Mouse (Mus musculus) kidney, adult 11 months (tissue): ENCODE results near the gene Sptlc2.

Source experiments
- DNase-seq: peaks from one replicate; pipeline ENCODE4 v3.0.0; 2022

Sptlc2 gene

DNA sequence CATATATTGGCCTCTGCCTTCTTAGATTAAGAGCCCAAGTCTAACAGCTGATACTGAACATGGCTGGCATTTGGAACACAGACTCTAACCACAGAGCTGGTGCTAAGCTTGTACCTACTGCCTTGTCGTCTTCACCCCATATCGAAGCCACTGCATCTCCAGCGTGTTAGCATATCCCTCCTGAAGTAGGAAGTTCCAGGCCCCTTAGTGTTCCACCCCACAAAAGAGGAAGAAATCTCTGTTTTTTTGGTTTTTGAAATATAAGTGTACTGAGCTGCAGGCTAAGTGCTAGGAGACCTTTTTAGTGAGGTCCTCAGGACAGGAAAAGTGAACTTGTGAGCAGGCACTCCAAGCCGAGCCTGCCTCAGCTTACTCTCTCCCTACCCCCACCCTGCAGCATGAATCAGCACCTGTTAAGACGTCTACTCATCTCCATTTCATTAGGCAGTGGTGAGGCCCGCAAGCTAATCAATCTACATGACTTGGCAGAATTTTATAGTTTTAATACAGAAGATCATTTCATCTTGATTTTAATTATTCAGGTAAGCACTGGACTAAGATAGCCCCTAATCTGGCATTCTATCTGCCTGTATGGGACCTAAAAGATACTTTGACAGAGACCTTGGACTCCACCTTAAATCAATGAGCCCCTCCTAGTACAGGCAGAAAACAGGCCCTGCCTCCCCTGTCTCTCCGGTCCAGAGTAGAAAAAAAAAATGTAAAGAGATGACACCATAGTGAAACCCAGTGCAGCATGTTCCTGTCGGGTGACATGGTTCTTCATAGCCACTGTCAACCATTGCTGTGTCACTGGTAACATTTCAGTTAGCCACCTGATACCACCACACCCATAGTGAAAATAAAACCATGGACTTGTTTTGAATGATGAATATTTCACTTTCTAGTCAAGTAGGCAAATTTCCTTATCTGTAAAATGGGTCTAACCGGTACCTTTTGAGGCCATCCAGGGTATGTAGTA, 113.0 kb downstream of the Sptlc2 start:
- DNase-seq = no peak

DNA sequence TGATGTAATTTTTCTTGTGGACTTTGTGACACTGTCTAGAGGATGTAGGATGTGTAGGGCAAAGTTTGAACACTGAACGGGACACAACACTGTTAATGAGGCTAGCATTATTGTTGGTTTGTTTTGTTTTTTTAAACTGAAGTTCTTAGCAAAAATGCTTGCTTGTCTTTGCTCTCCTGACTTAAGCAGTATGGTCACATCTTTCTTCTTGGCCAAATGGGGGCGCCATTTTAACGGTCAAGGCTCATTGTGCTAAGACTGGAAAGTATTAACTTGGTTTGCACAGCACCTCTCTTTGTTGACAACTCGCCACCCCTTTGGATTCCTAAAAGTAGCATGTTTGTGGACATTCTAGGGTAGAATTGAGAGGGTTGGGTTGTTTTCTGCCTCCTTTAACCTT, 120.5 kb downstream of the Sptlc2 start:
- DNase-seq = no peak

DNA sequence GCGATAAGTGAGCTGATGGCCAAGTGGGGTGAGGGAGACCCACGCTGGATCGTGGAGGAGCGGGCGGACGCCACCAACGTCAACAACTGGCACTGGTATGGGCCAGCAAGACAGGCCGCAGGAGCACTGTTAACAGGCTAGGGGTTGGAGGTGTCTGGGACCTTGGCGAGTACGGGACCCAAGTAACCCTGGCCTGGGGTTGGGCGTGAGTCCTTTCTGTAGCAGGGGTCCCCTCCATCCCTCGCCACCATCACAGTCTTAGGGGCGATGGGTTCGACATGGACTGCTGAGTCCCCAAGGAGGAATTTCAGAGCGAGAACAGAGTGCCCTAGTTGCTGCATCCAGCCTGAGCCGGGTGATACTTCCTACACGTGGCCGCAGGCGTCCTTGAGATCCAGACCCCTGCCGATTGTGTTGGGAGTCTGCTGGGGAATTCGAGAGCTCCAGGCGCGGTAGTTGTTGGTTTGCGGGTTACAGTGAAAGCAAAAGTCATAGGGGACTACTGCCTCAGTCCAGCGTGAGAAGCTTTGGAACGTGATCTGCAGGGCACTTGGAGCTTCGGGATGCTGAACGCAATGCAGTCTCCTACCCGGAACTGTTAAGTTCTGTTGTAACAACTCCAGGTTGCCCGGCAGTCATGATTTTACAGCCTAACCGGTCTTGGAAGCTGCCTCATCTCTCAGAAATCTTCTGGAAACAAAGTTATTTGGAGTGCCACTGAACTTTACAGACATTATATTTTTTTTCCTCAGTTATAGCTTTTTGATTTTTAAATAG, 121.1 kb downstream of the Sptlc2 start:
- no peak for DNase-seq

DNA sequence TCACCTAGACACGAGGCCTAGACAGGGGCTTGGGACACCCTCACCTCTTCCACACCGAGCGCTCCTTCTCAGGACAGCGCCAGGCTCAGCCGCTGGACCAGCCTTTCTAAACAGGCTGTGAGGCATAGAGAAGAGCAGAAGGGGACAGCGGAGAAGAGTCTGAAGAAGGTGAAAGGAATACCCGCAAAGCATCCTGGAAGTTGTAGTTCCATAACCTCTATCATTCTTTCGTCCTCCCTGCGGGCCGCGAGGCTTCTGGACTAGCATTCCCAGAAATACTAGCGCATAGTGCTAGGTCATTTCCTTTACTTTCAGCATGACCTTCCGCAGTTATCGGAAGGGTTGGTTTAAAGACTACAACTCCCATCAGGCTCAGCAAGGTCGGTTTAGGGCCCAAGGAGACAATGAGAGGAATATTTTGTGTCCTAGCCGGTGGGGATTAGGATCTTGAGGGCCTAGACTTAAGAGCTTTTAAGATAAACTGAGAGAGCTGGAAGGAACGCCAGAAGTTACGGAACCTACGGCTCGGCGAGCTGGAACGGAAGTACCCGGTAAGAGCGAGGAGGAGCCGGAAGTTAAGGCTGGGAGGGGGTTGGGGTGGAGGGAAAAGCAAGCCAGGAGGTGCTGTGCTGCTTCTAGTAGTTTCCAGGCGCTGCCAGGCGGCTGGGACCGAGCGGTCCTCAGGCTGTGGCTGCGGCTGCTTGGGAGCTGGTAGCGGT, 121.9 kb downstream of the Sptlc2 start, which contains the start of the genes Vipas39 and Ahsa1:
Gene Vipas39 (minus strand): TSS at position 149 of the 719 bp plus-strand sequence.
Gene Ahsa1 (plus strand): TSS at position 372 of the 719 bp plus-strand sequence.
- DNase-seq = peak; percentile 96

DNA sequence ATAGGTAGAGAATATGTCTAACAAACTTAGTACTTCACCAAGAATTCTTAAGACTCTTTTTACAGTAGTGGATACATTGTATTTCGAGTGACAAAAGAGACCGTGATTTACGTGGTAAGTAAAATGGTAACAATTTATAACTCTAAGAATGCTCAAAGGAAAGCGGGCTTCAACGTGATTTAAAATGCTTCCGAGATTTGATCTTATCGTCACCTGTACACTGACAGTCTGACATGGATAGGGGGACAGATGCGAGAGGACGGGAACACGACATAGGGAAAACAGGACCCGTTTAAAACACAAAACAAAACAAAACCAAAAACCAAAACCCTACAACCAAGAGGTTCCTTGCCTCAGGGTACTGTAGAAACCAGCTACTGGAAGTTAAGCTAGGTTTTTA, 122.7 kb downstream of the Sptlc2 start:
- no peak for DNase-seq

DNA sequence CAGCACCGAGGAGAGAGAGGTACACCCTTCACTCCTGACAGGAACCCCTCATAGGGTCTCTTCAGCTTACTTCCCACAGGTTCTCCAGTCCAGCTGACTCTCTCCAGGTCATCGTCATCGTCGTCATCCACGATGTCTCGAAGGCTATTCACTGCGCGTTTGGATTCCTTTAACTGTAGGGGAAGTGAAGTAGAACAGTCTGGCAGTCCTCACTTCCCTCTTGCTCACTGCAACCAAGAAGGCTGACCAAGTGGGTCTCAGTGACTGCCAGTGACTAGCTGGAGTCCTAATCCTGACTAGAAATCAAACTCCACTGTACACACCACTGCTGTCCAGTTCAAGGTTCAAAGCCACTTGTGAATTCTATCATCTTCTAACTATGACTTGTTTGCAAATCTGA, 127.6 kb downstream of the Sptlc2 start:
- no peak for DNase-seq

DNA sequence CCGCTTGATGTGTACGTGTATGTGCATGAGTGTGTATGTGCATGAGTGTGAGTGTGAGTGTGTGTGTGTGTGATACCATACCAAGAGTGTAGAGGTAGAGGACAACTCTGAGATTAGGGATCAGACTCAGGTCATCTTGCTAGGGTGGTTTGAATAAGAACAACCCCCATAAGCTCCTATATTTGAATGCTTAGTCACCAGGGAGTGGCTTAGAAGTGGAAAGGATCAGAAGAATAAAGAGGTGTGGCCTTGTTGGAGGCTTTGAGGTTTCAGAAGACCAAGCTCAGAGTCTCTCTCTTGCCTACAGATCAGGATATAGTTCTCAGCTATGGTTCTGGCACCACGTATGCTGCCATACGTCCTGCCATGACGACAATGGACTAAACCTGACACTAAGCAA, 131.5 kb downstream of the Sptlc2 start:
- no peak for DNase-seq
